Mouse (Mus musculus) thymus, postnatal 4 days (tissue): Measurements from ENCODE around the gene Prdm12.

Source experiments
- DNase-seq: peaks from one replicate; pipeline ENCODE4 v3.0.0; 2021

Gene Prdm12

GRCm38 (mm10) chr2:31653971-31654853 is 14.4 kb downstream of the Prdm12 start:
- DNase-seq, result peak; percentile 71

GRCm38 (mm10) chr2:31654854-31655559 is 15.2 kb downstream of the Prdm12 start:
- peak; percentile 82 for DNase-seq

- no peak for DNase-seq
These were observed 16.5 kb downstream of the Prdm12 start for GRCm38 (mm10) chr2:31656374-31656773.

- DNase-seq, result no peak
These were observed 23.3 kb downstream of the Prdm12 start for GRCm38 (mm10) chr2:31662939-31663803.

- no peak for DNase-seq
These were observed 24.0 kb downstream of the Prdm12 start for GRCm38 (mm10) chr2:31663804-31664180.

GRCm38 (mm10) chr2:31667332-31667731 is 27.5 kb downstream of the Prdm12 start:
- peak; percentile 46 for DNase-seq

GRCm38 (mm10) chr2:31670551-31671035 is 30.8 kb downstream of the Prdm12 start, which contains the start of gene Exosc2:
Exosc2 (plus strand) TSS chr2:31670715.
- peak; percentile 89 for DNase-seq

GRCm38 (mm10) chr2:31678641-31679040 is 38.8 kb downstream of the Prdm12 start:
- DNase-seq, result peak; percentile 53

- peak; percentile 22 for DNase-seq
These were observed 41.3 kb downstream of the Prdm12 start for GRCm38 (mm10) chr2:31681051-31681707.

GRCm38 (mm10) chr2:31681731-31682235 is 41.9 kb downstream of the Prdm12 start:
- DNase-seq, result no peak

- DNase-seq, result peak; percentile 77
These were observed 43.8 kb downstream of the Prdm12 start for GRCm38 (mm10) chr2:31683666-31684065.

- peak; percentile 90 for DNase-seq
These were observed 48.5 kb downstream of the Prdm12 start, which contains the start of gene Abl1 for GRCm38 (mm10) chr2:31688074-31688925. Abl1 (plus strand) TSS chr2:31688376.

- no peak for DNase-seq
These were observed 49.2 kb downstream of the Prdm12 start for GRCm38 (mm10) chr2:31689045-31689444.

GRCm38 (mm10) chr2:31690063-31690462 is 50.2 kb downstream of the Prdm12 start:
- peak; percentile 24 for DNase-seq

- peak; percentile 46 for DNase-seq
These were observed 58.4 kb downstream of the Prdm12 start for GRCm38 (mm10) chr2:31698209-31698608.

- DNase-seq, result peak; percentile 57
These were observed 61.0 kb downstream of the Prdm12 start for GRCm38 (mm10) chr2:31700545-31701446.

GRCm38 (mm10) chr2:31703226-31703625 is 63.4 kb downstream of the Prdm12 start:
- no peak for DNase-seq
